Mouse (Mus musculus) adrenal gland, adult (tissue): ENCODE results near the gene Gm49354.
"Not testable (repeated sequence)": the region's sequence is repeated elsewhere in the genome, so short reads cannot be mapped to it uniquely, and the experiment has no call there.

ENCODE experiments used
- DNase-seq, 2 experiments: peaks; one replicate each; pipeline ENCODE4 v3.0.0; 2022 to 2023; ENCODE audit warnings: low spot score in 1 of 2; ENCODE audit not compliant: inconsistent age in 2 of 2

The Gm49354 gene

GRCm38 (mm10) chr13:59782145-59782544 lies at the start of gene Gm49354:
Gene Gm49354 (minus strand): TSS chr13:59782245.
- DNase-seq: no peak

GRCm38 (mm10) chr13:59825966-59826365 lies 43.9 kb upstream of the Gm49354 start:
- DNase-seq: no peak

GRCm38 (mm10) chr13:59822507-59823462 lies 40.7 kb upstream of the Gm49354 start, which contains the start of gene Tut7:
Gene Tut7 (minus strand): TSS chr13:59823147.
- peak; percentile 96 to 98 for DNase-seq

- DNase-seq: no peak
Observed at GRCm38 (mm10) chr13:59820836-59821235, 38.8 kb upstream of the Gm49354 start.

- peak; percentile 39 to 73 for DNase-seq
Observed at GRCm38 (mm10) chr13:59820114-59820513, 38.1 kb upstream of the Gm49354 start.

GRCm38 (mm10) chr13:59817352-59817751 lies 35.3 kb upstream of the Gm49354 start:
- DNase-seq: no peak

GRCm38 (mm10) chr13:59814109-59814591 lies 32.1 kb upstream of the Gm49354 start:
- no peak for DNase-seq

- no peak for DNase-seq
Observed at GRCm38 (mm10) chr13:59811581-59811980, 29.5 kb upstream of the Gm49354 start.

GRCm38 (mm10) chr13:59801000-59801399 lies 19.0 kb upstream of the Gm49354 start:
- DNase-seq: no peak

GRCm38 (mm10) chr13:59800077-59800476 lies 18.0 kb upstream of the Gm49354 start:
- DNase-seq: no peak

- DNase-seq: no peak
Observed at GRCm38 (mm10) chr13:59798306-59798705, 16.3 kb upstream of the Gm49354 start.

GRCm38 (mm10) chr13:59796466-59796848 lies 14.4 kb upstream of the Gm49354 start:
- DNase-seq: no peak

GRCm38 (mm10) chr13:59795807-59796465 lies 13.9 kb upstream of the Gm49354 start:
- DNase-seq: no peak

GRCm38 (mm10) chr13:59794786-59795185 lies 12.7 kb upstream of the Gm49354 start:
- no peak for DNase-seq

GRCm38 (mm10) chr13:59779744-59780264 lies 2.2 kb downstream of the Gm49354 start:
- DNase-seq: not testable (repeated sequence)

GRCm38 (mm10) chr13:59779213-59779612 lies 2.8 kb downstream of the Gm49354 start:
- no peak for DNase-seq

GRCm38 (mm10) chr13:59775168-59775567 lies 6.9 kb downstream of the Gm49354 start:
- DNase-seq: peak in 1 of 2 experiments; percentile 47

- DNase-seq: peak; percentile 78 to 90
Observed at GRCm38 (mm10) chr13:59771257-59771656, 10.8 kb downstream of the Gm49354 start.

GRCm38 (mm10) chr13:59770847-59771246 lies 11.2 kb downstream of the Gm49354 start:
- no peak for DNase-seq

GRCm38 (mm10) chr13:59770164-59770562 lies 11.9 kb downstream of the Gm49354 start:
- DNase-seq: peak; percentile 90 to 96
